Mouse (Mus musculus) ES-Bruce4 (cell line): ENCODE results near the gene Atad5.

Experiments used
- CTCF ChIP-seq: IDR thresholded peaks from one replicate; pipeline ENCODE4 v1.8.1; 2011; ENCODE audit warnings: low read depth, low read length
- EP300 ChIP-seq: IDR thresholded peaks from 2 replicates; pipeline ENCODE4 v1.6.1; 2011; ENCODE audit warnings: low read depth, low read length; ENCODE audit not compliant: insufficient read depth
- POLR2A ChIP-seq: IDR thresholded peaks from one replicate; pipeline ENCODE4 v1.8.1; 2011; ENCODE audit warnings: low read length; ENCODE audit not compliant: insufficient read depth

GRCm38 (mm10) chr11:80183705-80184255 is 94.6 kb downstream of the Atad5 start, which contains the start of gene Rnf135:
- TF ChIP-seq EP300 (no peak), CTCF (no peak), POLR2A (peak; percentile 85)
